Mouse (Mus musculus): Measurements from ENCODE around the gene Cryge.
"Not testable (repeated sequence)": the region's sequence is repeated elsewhere in the genome, so short reads cannot be mapped to it uniquely, and the experiment has no call there.

Gene Cryge

DNA sequence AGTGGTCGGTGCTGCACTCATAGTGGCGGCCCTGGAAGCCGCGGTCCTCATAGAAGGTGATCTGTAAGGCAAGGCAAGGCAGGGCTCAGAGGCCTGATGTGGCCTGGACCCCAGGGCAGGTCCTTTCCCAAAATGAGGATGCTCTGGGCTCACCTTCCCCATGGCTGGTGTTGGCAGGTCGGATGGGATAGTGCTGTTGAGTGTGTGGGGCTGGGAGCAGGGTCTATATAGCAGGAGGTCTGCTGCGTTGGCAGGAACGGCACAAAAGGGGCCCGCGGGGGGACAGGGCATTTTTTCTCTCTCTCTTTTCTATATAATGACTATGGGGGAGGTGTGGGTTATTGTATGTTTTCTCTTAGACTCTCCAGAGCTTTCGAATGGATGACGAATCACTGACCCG, at the start of gene Cryge:
Gene Cryge (minus strand): TSS at position 198 of the 400 bp plus-strand sequence.
- DNase-seq (ENCODE audit: low read depth, low spot score): not testable (repeated sequence)

GRCm38 (mm10) chr1:65096953-65097352, 46.0 kb upstream of the Cryge start:
- DNase-seq (ENCODE audit: low read depth, low spot score): no peak

GRCm38 (mm10) chr1:65091566-65091965, 40.6 kb upstream of the Cryge start:
- DNase-seq (ENCODE audit: low read depth, low spot score): no peak

GRCm38 (mm10) chr1:65090370-65090769, 39.4 kb upstream of the Cryge start:
- no peak for DNase-seq (ENCODE audit: low read depth, low spot score)

GRCm38 (mm10) chr1:65088567-65089356, 37.8 kb upstream of the Cryge start:
- DNase-seq (ENCODE audit: low read depth, low spot score): no peak

GRCm38 (mm10) chr1:65082188-65082587, 31.2 kb upstream of the Cryge start, which contains the start of gene Crygb:
Gene Crygb (minus strand): TSS chr1:65082288.
- no peak for DNase-seq (ENCODE audit: low read depth, low spot score)

DNA sequence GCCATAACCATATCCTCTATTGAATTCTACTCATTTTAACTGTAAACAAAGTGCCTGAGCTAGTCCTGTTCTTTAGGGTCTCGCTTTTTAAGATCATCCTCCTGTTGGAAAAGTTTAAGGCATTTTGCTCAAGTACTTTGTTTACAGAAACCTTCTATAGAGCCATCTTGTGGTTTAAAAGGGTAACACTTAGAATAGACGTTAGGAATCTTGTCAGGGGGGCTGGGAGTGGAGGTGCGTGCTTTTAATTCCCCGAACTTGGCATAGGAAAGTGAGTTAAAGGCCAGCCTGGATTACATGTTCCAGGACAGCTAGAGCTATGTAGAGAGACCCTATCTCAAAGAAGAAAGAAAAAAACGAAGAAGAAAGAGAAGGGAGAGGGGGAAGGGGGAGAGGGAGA, 24.7 kb upstream of the Cryge start:
- DNase-seq (ENCODE audit: low read depth, low spot score): no peak

DNA sequence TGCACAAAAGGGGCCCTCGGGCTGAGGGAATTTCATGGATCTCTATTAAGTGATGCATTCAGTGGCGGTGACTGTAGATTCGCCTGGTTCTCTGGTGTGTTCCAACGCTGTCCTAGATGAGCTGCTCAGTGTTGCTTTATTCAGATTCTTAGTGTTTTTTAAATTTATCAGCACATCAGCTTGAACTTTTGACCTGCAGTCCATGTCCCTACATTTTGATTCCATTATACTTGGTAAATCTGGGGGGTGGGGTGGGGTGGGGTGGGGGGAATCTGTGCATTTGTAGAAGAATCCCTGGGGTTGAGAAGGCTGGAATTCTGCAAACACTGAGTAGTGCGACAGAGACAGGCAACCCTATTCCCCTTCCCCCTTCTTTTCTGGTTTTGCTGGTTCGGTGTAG, 22.6 kb upstream of the Cryge start, which contains the start of gene Crygc:
Gene Crygc (minus strand): TSS at position 101 of the 400 bp plus-strand sequence.
- no peak for DNase-seq (ENCODE audit: low read depth, low spot score)

GRCm38 (mm10) chr1:65067842-65068241, 16.9 kb upstream of the Cryge start:
- DNase-seq (ENCODE audit: low read depth, low spot score): no peak

- no peak for DNase-seq (ENCODE audit: low read depth, low spot score)
Measured at GRCm38 (mm10) chr1:65064201-65064600, 13.3 kb upstream of the Cryge start.

- DNase-seq (ENCODE audit: low read depth, low spot score): no peak
Measured at GRCm38 (mm10) chr1:65063352-65063751, 12.4 kb upstream of the Cryge start, which contains the start of gene Crygd. Gene Crygd (minus strand): TSS chr1:65063452.

- no peak for DNase-seq (ENCODE audit: low read depth, low spot score)
Measured at GRCm38 (mm10) chr1:65052140-65052539, 1.2 kb upstream of the Cryge start.

- DNase-seq (ENCODE audit: low read depth, low spot score): no peak
Measured at GRCm38 (mm10) chr1:65051696-65052095, 747 bp upstream of the Cryge start.

DNA sequence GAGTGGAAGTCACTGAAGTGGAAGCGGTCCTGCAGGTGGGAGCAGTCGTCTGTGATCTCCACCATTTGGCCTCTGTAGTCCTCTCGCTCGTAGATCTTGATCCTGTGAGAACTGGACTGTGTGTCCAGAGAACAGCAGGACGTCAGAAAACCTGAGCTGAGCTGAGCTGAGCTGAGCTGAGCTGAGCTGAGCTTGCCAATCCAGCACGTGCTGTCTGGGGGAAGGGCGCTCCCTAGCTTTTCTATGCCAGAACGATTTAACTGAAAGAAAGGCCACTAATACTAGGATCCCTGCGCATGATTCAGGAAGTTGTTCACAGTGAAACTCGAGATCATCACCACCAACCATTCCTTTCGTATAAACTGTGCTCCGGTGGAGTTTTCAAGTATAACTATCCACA, 2.2 kb downstream of the Cryge start:
- DNase-seq (ENCODE audit: low read depth, low spot score): no peak

DNA sequence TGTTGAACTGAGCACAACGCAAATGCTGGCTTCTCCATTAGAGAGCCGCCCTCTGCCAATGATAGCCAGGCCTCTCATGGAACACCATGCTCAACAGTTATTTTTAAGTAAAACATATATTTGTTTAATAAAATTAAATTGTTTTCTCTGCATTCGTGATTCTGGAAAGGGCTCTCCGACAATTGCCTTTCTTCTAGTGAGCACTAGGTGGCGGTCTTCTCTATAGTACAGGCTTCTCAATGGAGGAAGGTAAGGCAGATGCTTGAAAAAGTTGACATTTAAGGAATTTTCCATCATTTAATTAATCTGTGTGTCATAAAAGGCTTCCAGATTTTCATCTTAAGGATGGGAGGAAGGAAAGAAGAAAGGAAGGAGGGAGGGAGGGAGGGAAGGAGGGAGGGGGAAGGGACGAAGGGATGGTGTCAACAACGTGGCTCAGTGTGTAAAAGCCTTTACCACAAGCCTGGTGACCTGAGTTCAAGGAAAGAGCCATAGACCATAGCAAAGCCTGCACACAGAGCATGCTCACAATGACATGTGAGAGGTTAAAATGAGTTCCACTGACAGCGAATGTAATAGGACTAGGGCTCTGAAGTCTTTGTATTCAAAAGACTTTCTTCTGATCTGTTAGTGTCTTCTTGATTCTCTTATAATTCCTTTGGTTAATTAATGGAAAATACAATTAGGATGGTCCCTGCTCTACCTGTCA, 4.4 kb downstream of the Cryge start:
- DNase-seq (ENCODE audit: low read depth, low spot score): no peak

DNA sequence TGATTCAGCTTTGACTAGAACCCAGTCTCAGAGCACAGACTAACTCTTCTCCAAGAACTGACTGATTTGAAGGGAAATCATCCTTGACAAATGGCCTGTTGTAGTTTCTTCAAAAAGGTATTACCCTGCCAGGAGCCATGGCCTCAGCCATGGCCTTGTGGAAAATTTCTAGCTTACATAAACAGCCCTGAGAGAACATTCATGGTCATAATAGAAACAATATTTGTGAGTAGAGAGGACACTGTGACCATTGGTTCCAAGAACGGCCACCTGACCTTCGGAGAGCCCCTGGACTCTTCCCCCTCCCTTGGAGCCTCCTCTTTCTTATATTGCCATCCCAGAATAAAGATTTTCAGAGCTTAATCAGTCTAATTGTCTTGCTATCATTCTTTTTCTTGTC, 7.5 kb downstream of the Cryge start:
- DNase-seq (ENCODE audit: low read depth, low spot score): no peak

DNA sequence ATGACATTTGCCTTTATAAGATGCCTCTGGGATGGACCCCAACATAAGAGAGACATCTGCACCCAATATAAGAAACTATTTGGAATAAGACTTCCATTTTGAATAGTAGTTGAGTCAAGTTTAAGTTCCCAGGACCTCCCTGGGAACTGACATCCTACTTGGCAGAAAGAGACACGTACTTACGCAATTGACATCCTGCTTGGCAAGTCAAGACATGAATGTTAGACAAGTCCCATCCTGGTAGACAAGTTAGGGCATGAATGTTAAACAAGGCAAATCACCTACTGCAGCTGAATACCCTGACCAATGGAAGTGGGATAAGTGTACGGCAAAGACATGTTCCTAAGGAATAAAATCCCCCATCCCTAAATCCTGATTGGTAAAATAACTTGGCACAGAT, 9.1 kb downstream of the Cryge start:
- no peak for DNase-seq (ENCODE audit: low read depth, low spot score)

DNA sequence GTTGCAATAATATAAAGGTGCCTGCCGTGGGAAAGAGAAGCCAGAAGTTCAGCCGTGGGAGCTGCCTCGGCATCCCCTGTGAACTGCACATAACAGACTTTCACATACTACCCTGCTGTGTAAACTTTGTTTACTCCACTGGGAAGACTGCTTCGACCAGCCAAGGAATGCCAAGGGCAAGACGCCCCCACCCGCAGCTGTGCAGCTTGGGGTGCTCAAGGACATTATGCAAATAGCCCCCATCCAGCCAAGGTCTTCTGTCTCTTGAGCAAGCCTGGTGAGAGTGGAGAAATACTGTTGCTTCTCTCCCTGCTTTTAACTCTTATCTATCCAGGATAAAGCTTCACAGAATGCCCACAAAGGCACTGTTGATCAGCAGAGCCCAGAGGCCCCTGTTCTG, 10.1 kb downstream of the Cryge start:
- DNase-seq (ENCODE audit: low read depth, low spot score): no peak

DNA sequence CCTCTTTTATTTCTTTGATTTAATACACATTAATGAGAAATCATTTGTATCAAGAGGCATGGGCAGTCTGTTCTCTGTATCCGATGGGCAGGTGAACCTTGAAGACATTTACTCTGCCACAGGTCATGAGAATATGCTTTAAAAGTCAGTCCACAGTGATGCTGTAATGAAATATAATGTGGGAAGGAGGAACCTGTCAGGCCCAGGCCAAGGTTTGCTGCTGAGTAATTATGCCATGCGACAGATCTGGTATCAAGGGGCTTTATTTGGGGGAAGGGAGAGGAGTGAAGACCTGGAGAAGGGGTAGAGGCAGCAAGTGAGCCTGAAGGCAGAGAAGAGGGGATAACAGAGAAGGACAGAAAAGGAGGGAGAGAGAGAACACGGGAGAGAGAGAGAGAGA, 11.3 kb downstream of the Cryge start:
- DNase-seq (ENCODE audit: low read depth, low spot score): no peak

GRCm38 (mm10) chr1:65037542-65037941, 13.4 kb downstream of the Cryge start:
- DNase-seq (ENCODE audit: low read depth, low spot score): no peak

GRCm38 (mm10) chr1:65035513-65035912, 15.4 kb downstream of the Cryge start:
- peak; percentile 16 for DNase-seq (ENCODE audit: low read depth, low spot score)

DNA sequence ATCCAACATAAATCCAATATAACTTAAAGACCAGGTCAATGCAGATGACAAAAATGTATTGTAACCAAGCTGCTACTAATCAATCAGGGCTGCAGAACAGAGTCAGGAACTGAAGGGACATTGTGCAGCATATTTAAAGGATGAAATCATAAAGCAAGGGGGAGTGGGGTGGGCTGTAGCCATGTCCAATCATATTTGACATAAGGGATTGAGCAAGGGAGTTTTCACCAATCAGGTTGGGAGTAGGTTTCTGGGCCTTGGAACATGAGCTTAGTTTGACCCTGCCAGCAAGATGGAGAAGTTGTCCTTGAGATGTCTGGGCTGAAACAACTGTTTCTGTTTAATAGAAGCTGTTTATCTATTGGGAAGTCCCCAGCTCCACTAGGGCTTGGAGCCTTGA, 18.3 kb downstream of the Cryge start, which contains the start of gene Akr1cl:
Gene Akr1cl (minus strand): TSS at position 119 of the 400 bp plus-strand sequence.
- no peak for DNase-seq (ENCODE audit: low read depth, low spot score)

GRCm38 (mm10) chr1:65028206-65028605, 22.7 kb downstream of the Cryge start:
- DNase-seq (ENCODE audit: low read depth, low spot score): no peak

Data from retina, adult 2 months (tissue).